Mouse (Mus musculus) lung, embryonic 14.5 days (tissue): ENCODE data around the gene Trim54. TPM values are rescaled to one million over a fixed set of nuclear protein-coding genes. Genes with fewer than 3 reads are reported as not detected.

Experiments
- ATAC-seq: fragments of 200-750 bp; cut with Nextera tagmentation; 2 replicates; pipeline ENCODE4 v1.8.0; 2017; ENCODE audit warnings: mild to moderate bottlenecking, moderate TSS enrichment, moderate library complexity; ENCODE audit not compliant: insufficient read depth
- DNase-seq: peaks from one replicate; pipeline ENCODE4 v3.0.0-alpha.2; 2015
- H3K27ac ChIP-seq: fragments of 300-500 bp; sonication (generic); 2 replicates; pipeline ENCODE4 v1.5.1; 2014; ENCODE audit warnings: low read depth, mild to moderate bottlenecking, moderate library complexity
- H3K27me3 ChIP-seq: fragments of 300-500 bp; sonication (generic); 2 replicates; pipeline ENCODE4 v1.6.1; 2014; ENCODE audit warnings: low read length, control low read depth; ENCODE audit not compliant: insufficient read depth
- H3K36me3 ChIP-seq: fragments of 300-500 bp; sonication (generic); 2 replicates; pipeline ENCODE4 v1.6.1; 2014; ENCODE audit warnings: control low read depth; ENCODE audit not compliant: insufficient read depth
- H3K4me1 ChIP-seq: fragments of 300-500 bp; sonication (generic); 2 replicates; pipeline ENCODE4 v1.6.1; 2014; ENCODE audit warnings: antibody characterized with exemption, control low read depth; ENCODE audit not compliant: insufficient read depth
- H3K4me2 ChIP-seq: fragments of 300-500 bp; sonication (generic); 2 replicates; pipeline ENCODE4 v1.6.1; 2014; ENCODE audit warnings: mild to moderate bottlenecking
- H3K4me3 ChIP-seq: fragments of 300-500 bp; sonication (generic); 2 replicates; pipeline ENCODE4 v1.5.1; 2014; ENCODE audit warnings: low read depth, low read length
- H3K9ac ChIP-seq: fragments of 300-500 bp; sonication (generic); 2 replicates; pipeline ENCODE4 v1.6.1; 2014
- H3K9me3 ChIP-seq: fragments of 300-500 bp; sonication (generic); 2 replicates; pipeline ENCODE4 v1.6.1; 2016; ENCODE audit warnings: low read depth, low read length, control low read depth
- CTCF ChIP-seq: IDR thresholded peaks from 2 replicates; pipeline ENCODE4 v1.5.1; 2016; ENCODE audit warnings: antibody characterized with exemption, low read depth
- WGBS: fragments of 180-500 bp; shearing (Covaris S2); extraction: QIAGEN DNeasy Blood & Tissue Kit; methylation state at CpG from one replicate; pipeline ENCODE4 v1.1.7; 2014; 5-methylcytosine and 5-hydroxymethylcytosine counted together
- polyA plus RNA-seq: library from polyadenylated mRNA; unstranded; fragments of >200 nt; fragmentation: Nextera tagmentation; extraction: Ambion mirVana; gene quantifications from 2 replicates; pipeline ENCODE4 v1.2.1, GENCODE M21; 2014

The Trim54 gene
- polyA plus RNA-seq, 1 experiment from 2014 or later: not detected

- TF ChIP-seq CTCF: no peak
- no peaks in the 10 kb centered on the region for H3K9me3 ChIP-seq
- ATAC-seq (0 out of 2 replicates have a peak, but pooled peaks have one; percentile 7), DNase-seq (no peak)
- 34% methylated on average over 6 of the region's 6 CpGs for WGBS
- peak overlapping the region; percentile 63 for H3K4me3 ChIP-seq
- H3K9ac ChIP-seq: peak overlapping the region; percentile 63
- no peaks in the 10 kb centered on the region for H3K4me1 ChIP-seq
- peak overlapping the region; percentile 4; the same call in 1 of the 2 replicates for H3K27ac ChIP-seq
- peaks cover 32% of the 10 kb centered on the region for H3K36me3 ChIP-seq
- no peaks in the 10 kb centered on the region for H3K27me3 ChIP-seq
- peak overlapping the region; percentile 89 for H3K4me2 ChIP-seq
These were observed 37.1 kb downstream of the Trim54 start for GRCm38 (mm10) chr5:31153516-31154151.

DNA sequence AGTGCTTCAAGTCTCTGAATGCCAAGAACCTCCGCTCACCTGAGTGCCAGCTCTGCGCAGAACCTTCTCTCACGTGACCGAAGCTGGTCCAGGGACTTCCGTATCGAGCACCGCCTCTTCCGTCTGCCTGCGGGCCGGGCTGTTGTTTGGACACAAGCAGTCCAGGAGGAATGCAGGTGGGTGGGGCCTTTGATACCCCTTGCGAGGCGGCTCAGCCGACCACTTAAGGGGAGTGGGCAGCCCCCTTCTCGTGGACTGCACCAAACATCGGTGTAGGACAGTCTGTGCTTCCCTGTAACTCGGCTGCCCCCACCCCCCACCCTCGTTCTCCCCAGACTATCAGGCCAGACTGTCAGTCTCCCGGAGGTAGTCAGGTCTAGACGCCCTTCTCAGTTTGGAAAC is 37.6 kb downstream of the Trim54 start, which contains the start of gene Mpv17:
Gene Mpv17 (minus strand): TSS at position 100 of the 402 bp plus-strand sequence.
- H3K4me1 ChIP-seq: no peaks in the 10 kb centered on the region
- H3K27ac ChIP-seq: peak within 1 kb of the TSS; percentile 71
- H3K9me3 ChIP-seq: no peaks in the 10 kb centered on the region
- H3K36me3 ChIP-seq: peaks cover 37% of the 10 kb centered on the region
- no peak for TF ChIP-seq CTCF
- peak within 1 kb of the TSS; percentile 89 for H3K4me2 ChIP-seq
- no peaks in the 10 kb centered on the region for H3K27me3 ChIP-seq
- H3K4me3 ChIP-seq: peak within 1 kb of the TSS; percentile 63
- ATAC-seq (peak; percentile 90), DNase-seq (peak; percentile 91)
- WGBS: 0% methylated on average over 19 of the region's 19 CpGs
- peak within 1 kb of the TSS; percentile 63 for H3K9ac ChIP-seq

GRCm38 (mm10) chr5:31162462-31162861 is 46.0 kb downstream of the Trim54 start:
- H3K9me3 ChIP-seq: no peaks in the 10 kb centered on the region
- no peak overlapping the region for H3K4me3 ChIP-seq
- H3K27ac ChIP-seq: no peak overlapping the region
- DNase-seq: no peak
- no peak overlapping the region for H3K9ac ChIP-seq
- no peaks in the 10 kb centered on the region for H3K27me3 ChIP-seq
- H3K36me3 ChIP-seq: peaks cover 88% of the 10 kb centered on the region
- H3K4me2 ChIP-seq: no peak overlapping the region
- ATAC-seq: no peak
- TF ChIP-seq CTCF: no peak
- H3K4me1 ChIP-seq: no peaks in the 10 kb centered on the region

DNA sequence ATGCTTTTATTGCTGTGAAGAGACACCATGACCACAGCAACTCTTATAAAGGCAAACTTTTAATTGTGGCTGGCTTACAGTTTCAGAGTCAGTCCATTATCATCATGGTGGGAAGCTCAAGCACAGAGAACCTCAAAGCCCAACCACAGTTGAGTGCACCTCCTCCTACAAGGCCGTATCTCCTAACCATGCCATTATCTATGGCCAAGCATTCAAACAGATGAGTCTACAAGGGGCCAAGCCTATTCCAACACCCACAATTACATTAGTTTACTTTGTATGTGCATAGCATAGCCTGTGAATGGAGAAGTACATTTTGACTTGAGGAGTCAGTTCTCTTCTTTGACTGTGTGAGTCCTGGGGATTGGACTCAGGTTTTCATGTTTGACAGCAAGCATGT is 48.4 kb downstream of the Trim54 start:
- Histone ChIP-seq H3K4me2 (no peak overlapping the region), H3K9me3 (no peaks in the 10 kb centered on the region), H3K27ac (no peak overlapping the region), H3K4me1 (no peaks in the 10 kb centered on the region), H3K9ac (no peak overlapping the region), H3K27me3 (no peaks in the 10 kb centered on the region), H3K36me3 (peaks cover 88% of the 10 kb centered on the region), H3K4me3 (no peak overlapping the region)
- no peak for TF ChIP-seq CTCF
- no peak for DNase-seq
- 75% methylated on average over 1 of the region's 1 CpGs for WGBS
- ATAC-seq: no peak

DNA sequence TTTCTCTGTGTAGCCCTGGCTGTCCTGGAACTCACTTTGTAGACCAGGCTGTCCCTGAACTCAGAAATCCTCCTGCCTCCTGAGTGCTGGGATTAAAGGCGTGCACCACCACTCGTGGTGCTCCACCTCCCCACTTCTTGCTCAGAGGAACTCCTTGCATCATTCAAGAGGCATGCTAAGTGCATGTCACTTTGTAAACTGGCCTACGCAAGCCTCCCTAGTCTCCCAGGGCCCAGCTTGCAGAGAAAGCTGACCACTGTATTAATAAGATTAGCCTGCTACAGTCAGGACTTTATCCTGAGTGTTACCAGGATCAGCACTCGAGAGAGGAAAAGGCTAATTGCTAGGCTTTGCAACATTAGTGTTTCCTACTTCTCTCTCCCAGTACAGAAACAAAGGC is 52.1 kb downstream of the Trim54 start:
- H3K4me3 ChIP-seq: no peak overlapping the region
- H3K27ac ChIP-seq: no peak overlapping the region
- 83% methylated on average over 4 of the region's 4 CpGs for WGBS

DNA sequence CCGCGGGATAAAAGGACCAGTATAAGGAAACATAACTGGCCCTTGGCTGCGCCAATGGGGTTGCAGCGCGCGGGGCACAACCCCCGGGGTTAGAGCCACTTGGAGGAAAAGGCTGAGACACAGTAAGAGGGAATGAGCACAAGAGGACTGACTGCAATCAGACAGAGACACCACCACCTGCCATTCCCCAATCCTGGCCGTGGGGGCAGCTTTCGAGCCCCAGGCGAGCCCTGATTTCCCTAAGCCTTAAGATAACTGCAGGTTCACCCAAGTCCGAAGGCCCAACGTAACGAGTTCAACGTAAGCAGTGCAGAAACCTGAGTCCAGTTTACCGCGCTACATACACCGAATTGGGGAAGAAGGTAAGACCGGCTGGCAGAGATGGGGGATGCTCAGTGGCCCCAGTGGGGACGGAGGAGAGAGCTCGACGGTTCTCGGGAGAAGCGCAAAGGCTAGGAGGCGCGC is 62.8 kb downstream of the Trim54 start:
- peak overlapping the region; percentile 99 for H3K27ac ChIP-seq
- H3K4me3 ChIP-seq: peak overlapping the region; percentile 95
- H3K36me3 ChIP-seq: peaks cover under 1% of the 10 kb centered on the region; the same call in 1 of the 2 replicates
- H3K4me1 ChIP-seq: peaks cover 6% of the 10 kb centered on the region; the same call in 1 of the 2 replicates
- peak; percentile 73 for ATAC-seq
- peak; percentile 31 for DNase-seq
- no peaks in the 10 kb centered on the region for H3K27me3 ChIP-seq
- under 1% methylated on average over 25 of the region's 25 CpGs for WGBS
- H3K9me3 ChIP-seq: no peaks in the 10 kb centered on the region
- peak overlapping the region; percentile 93 for H3K4me2 ChIP-seq
- TF ChIP-seq CTCF: peak; percentile 28
- peak overlapping the region; percentile 66 for H3K9ac ChIP-seq

More for the DNA sequence above, 52.1 kb downstream of the Trim54 start:
- TF ChIP-seq CTCF: no peak
- no peak overlapping the region for H3K4me2 ChIP-seq
- DNase-seq (no peak), ATAC-seq (no peak)
- no peaks in the 10 kb centered on the region for H3K9me3 ChIP-seq
- no peaks in the 10 kb centered on the region for H3K4me1 ChIP-seq
- H3K36me3 ChIP-seq: peaks cover 96% of the 10 kb centered on the region
- no peaks in the 10 kb centered on the region for H3K27me3 ChIP-seq
- no peak overlapping the region for H3K9ac ChIP-seq

DNA sequence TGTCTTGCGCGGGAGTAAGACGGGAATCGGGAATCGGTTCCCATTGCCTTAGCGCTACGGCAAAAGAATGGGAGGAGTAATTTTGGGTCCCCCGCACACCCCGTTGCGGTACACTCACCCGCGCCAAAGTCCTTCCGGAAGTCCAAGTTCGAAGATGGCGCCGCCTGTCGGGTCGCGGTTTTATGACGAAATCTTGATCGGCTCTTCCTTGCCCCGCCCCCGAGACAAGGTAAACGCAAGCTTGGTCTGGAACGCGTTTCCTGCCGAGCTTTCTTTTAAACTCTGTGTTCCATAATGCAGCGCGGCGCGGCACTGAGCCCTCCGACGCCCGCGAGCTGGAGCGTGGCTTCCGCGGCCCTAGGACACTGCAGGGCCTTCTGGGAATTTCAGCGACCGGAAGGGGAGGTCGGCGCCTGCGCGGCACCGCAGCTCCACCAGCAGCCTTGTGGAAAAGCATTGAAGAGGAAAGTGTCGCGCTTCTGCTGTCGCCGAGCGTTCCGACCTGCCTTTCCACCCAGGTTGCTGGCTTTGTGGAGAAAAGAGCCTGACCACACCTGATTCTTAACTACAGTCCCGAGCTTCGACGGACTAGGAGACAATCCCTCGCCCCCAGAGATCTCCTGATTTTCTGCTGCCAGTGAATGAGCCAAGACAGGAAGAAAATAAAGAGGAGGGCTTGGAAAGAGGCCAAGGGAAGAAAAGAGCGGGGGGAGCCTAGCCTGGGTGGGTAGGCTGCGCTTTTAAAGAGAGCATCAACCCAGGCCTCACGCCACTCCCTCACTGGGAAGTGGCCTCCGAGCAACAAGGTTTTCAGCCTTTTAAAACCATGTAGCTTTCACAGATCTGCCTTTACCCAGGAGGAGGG is 63.5 kb downstream of the Trim54 start, which contains the start of the genes Gm29609 and Gtf3c2:
Gene Gm29609 (minus strand): TSS at position 146 of the 865 bp plus-strand sequence.
Gene Gtf3c2 (minus strand): TSS at position 379 of the 865 bp plus-strand sequence.
- peak within 1 kb of the TSS; percentile 93 for H3K4me2 ChIP-seq
- no peaks in the 10 kb centered on the region for H3K9me3 ChIP-seq
- H3K4me1 ChIP-seq: peaks cover 6% of the 10 kb centered on the region; the same call in 1 of the 2 replicates
- DNase-seq (peak; percentile 99), ATAC-seq (peak; percentile 98)
- H3K27me3 ChIP-seq: no peaks in the 10 kb centered on the region
- H3K36me3 ChIP-seq: no peaks in the 10 kb centered on the region
- no peak; the same call in 1 of the 2 replicates for TF ChIP-seq CTCF
- H3K4me3 ChIP-seq: peak within 1 kb of the TSS; percentile 95
- peak within 1 kb of the TSS; percentile 66 for H3K9ac ChIP-seq
- peak within 1 kb of the TSS; percentile 99 for H3K27ac ChIP-seq
- under 1% methylated on average over 59 of the region's 59 CpGs for WGBS
